Mouse (Mus musculus): ENCODE results near the gene Zfp524. TPM values are rescaled to one million over a fixed set of nuclear protein-coding genes. Genes with fewer than 3 reads are reported as not detected.
"Not testable (repeated sequence)": the region's sequence is repeated elsewhere in the genome, so short reads cannot be mapped to it uniquely, and the experiment has no call there.

Gene Zfp524
- polyA plus RNA-seq, 1 experiment from 2014 or later = 8.9 TPM

GRCm38 (mm10) chr7:5015118-5016001 is 1.1 kb downstream of the Zfp524 start, which contains the start of gene Gm44973:
Gene Gm44973, plus strand, starts transcription at chr7:5015496.
- H3K4me3 ChIP-seq (replicated peaks; ENCODE audit: low read length) = peak within 1 kb of the TSS; percentile 72
- ATAC-seq (ENCODE audit: low FRiP score) = peak; percentile 81
- peaks cover 11% of the 10 kb centered on the region for H3K4me1 ChIP-seq (replicated peaks; ENCODE audit: control insufficient read depth, insufficient read depth, low read length)
- H3K9ac ChIP-seq = peak within 1 kb of the TSS; percentile 81
- WGBS = under 1% methylated on average over 56 of the region's 76 CpGs
- no peaks in the 10 kb centered on the region for H3K27me3 ChIP-seq (ENCODE audit: control insufficient read depth, insufficient read depth, low read length)
- peak; percentile 88 for DNase-seq (ENCODE audit: low spot score)
- H3K9me3 ChIP-seq (ENCODE audit: control insufficient read depth, low read length) = no peaks in the 10 kb centered on the region
- H3K27ac ChIP-seq = peak within 1 kb of the TSS; percentile 98
- H3K36me3 ChIP-seq (replicated peaks; ENCODE audit: control insufficient read depth, insufficient read depth) = peaks cover 26% of the 10 kb centered on the region
- peak within 1 kb of the TSS; percentile 68 for H3K4me2 ChIP-seq (replicated peaks)

- Histone ChIP-seq H3K9ac (peak overlapping the region; percentile 69), H3K9me3 (ENCODE audit: control insufficient read depth, low read length) (no peaks in the 10 kb centered on the region), H3K36me3 (replicated peaks; ENCODE audit: control insufficient read depth, insufficient read depth) (peaks cover 19% of the 10 kb centered on the region), H3K4me1 (replicated peaks; ENCODE audit: control insufficient read depth, insufficient read depth, low read length) (peaks cover 13% of the 10 kb centered on the region), H3K4me2 (replicated peaks) (peak overlapping the region; percentile 68), H3K4me3 (replicated peaks; ENCODE audit: low read length) (peak overlapping the region; percentile 72), H3K27ac (peak overlapping the region; percentile 98), H3K27me3 (ENCODE audit: control insufficient read depth, insufficient read depth, low read length) (no peaks in the 10 kb centered on the region)
- ATAC-seq (ENCODE audit: low FRiP score) (no peak), DNase-seq (ENCODE audit: low spot score) (peak; percentile 40)
- 68% methylated on average over 3 of the region's 3 CpGs for WGBS
Observed at GRCm38 (mm10) chr7:5016057-5016456, 1.8 kb downstream of the Zfp524 start.

DNA sequence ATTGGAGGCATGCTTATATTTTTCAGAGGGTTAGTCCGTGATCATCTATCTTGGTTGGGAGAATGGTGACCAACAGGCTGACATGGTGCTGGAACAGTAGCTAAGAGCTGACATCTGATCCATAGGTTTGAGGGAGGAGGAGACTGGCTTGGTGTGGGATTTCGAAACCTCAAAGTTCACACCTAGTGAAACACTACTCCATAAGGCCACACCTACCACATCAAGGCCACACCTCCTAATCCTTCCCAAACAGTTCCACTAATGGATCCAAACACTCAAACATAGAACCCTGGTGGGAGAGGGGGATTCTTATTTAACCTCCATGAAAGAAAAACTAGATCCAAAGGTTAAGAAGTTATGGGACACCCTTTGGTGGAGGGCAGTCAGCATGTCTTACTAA is 2.7 kb downstream of the Zfp524 start:
- no peaks in the 10 kb centered on the region for H3K27me3 ChIP-seq (ENCODE audit: control insufficient read depth, insufficient read depth, low read length)
- H3K36me3 ChIP-seq (replicated peaks; ENCODE audit: control insufficient read depth, insufficient read depth) = peaks cover 15% of the 10 kb centered on the region
- H3K9ac ChIP-seq = no peak overlapping the region
- 99% methylated on average over 2 of the region's 2 CpGs for WGBS
- no peak overlapping the region for H3K27ac ChIP-seq
- H3K4me2 ChIP-seq (replicated peaks) = no peak overlapping the region
- peaks cover 20% of the 10 kb centered on the region for H3K4me1 ChIP-seq (replicated peaks; ENCODE audit: control insufficient read depth, insufficient read depth, low read length)
- no peak overlapping the region for H3K4me3 ChIP-seq (replicated peaks; ENCODE audit: low read length)
- ATAC-seq (ENCODE audit: low FRiP score) (no peak), DNase-seq (ENCODE audit: low spot score) (no peak)
- H3K9me3 ChIP-seq (ENCODE audit: control insufficient read depth, low read length) = no peaks in the 10 kb centered on the region

GRCm38 (mm10) chr7:5017352-5017751 is 3.1 kb downstream of the Zfp524 start:
- DNase-seq (ENCODE audit: low spot score) (no peak), ATAC-seq (ENCODE audit: low FRiP score) (no peak)
- Histone ChIP-seq H3K27me3 (ENCODE audit: control insufficient read depth, insufficient read depth, low read length) (no peaks in the 10 kb centered on the region), H3K27ac (no peak overlapping the region), H3K9me3 (ENCODE audit: control insufficient read depth, low read length) (no peaks in the 10 kb centered on the region), H3K4me2 (replicated peaks) (no peak overlapping the region), H3K4me3 (replicated peaks; ENCODE audit: low read length) (no peak overlapping the region), H3K9ac (no peak overlapping the region), H3K36me3 (replicated peaks; ENCODE audit: control insufficient read depth, insufficient read depth) (peaks cover 15% of the 10 kb centered on the region), H3K4me1 (replicated peaks; ENCODE audit: control insufficient read depth, insufficient read depth, low read length) (peaks cover 20% of the 10 kb centered on the region)
- WGBS = 90% methylated on average over 16 of the region's 16 CpGs

- Histone ChIP-seq H3K4me1 (replicated peaks; ENCODE audit: control insufficient read depth, insufficient read depth, low read length) (peaks cover 20% of the 10 kb centered on the region), H3K27ac (no peak overlapping the region), H3K9ac (no peak overlapping the region), H3K36me3 (replicated peaks; ENCODE audit: control insufficient read depth, insufficient read depth) (peaks cover 15% of the 10 kb centered on the region), H3K9me3 (ENCODE audit: control insufficient read depth, low read length) (no peaks in the 10 kb centered on the region), H3K4me2 (replicated peaks) (no peak overlapping the region), H3K27me3 (ENCODE audit: control insufficient read depth, insufficient read depth, low read length) (no peaks in the 10 kb centered on the region), H3K4me3 (replicated peaks; ENCODE audit: low read length) (no peak overlapping the region)
- DNase-seq (ENCODE audit: low spot score) = no peak
- ATAC-seq (ENCODE audit: low FRiP score) = no peak
- 96% methylated on average over 21 of the region's 21 CpGs for WGBS
Observed at GRCm38 (mm10) chr7:5017931-5018330, 3.7 kb downstream of the Zfp524 start.

DNA sequence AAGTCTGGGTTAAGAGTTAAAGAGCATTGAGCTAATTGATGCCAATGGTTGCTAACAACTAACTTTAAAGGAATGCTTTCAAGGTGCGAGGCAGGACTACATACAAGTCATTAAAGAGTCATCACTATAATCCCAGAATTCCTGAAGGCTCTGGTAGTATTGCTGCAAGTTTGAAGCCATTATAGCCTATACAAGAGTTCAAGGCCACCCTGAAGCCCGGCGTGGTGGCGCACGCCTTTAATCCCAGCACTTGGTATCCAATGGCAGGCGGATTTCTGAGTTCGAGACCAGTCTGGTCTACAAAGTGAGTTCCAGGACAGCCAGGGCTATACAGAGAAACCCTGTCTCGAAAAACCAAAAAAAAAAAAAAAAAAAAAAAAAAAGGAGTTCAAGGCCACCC is 5.4 kb downstream of the Zfp524 start:
- Histone ChIP-seq H3K4me2 (replicated peaks) (peak overlapping the region; percentile 66), H3K36me3 (replicated peaks; ENCODE audit: control insufficient read depth, insufficient read depth) (peaks cover 20% of the 10 kb centered on the region), H3K27ac (peak overlapping the region; percentile 86), H3K4me3 (replicated peaks; ENCODE audit: low read length) (peak overlapping the region; percentile 90), H3K9ac (0 out of 2 replicates have a peak overlapping the region, but pooled peaks have one; percentile 95), H3K4me1 (replicated peaks; ENCODE audit: control insufficient read depth, insufficient read depth, low read length) (peaks cover 20% of the 10 kb centered on the region)
- not testable (repeated sequence) for H3K9me3 ChIP-seq (ENCODE audit: control insufficient read depth, low read length); ATAC-seq (ENCODE audit: low FRiP score); H3K27me3 ChIP-seq (ENCODE audit: control insufficient read depth, insufficient read depth, low read length); DNase-seq (ENCODE audit: low spot score)
- 34% methylated on average over 8 of the region's 8 CpGs for WGBS

DNA sequence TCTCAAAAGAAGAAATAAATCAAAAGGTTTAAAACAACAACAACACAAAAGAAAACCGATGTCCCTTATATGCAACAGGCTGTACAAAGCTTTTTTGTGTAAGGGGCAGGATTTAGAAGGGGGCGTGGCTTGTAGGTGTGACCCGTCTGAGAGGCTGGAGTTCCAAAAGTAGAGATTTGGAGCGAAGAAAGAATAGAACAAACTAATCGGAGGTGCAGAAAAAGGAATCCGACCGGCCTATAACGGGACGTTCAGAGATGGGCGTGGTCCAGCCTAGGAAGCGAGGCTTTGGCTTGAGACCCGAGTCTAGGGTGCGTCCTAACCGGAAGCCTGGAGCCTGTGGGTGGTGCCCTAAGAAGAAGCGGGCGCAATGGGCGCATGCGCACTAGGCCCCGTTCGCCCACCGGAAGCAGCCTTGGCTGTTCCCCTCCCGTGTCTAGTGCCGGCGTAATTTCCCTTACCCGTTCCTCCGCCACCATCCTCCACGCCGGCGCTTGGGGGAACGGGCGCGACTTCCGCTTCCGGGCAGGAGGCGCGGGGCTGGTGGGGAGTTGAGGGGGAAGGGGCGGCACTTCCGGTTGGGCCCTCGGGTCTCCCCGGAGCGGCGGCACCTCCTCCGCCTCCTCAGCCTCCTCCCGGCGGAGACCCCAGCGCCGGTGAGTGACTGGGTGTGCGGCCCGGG is 5.9 kb downstream of the Zfp524 start, which contains the start of the genes Zfp865 and Ccdc106:
TSS of gene Zfp865 (plus strand) at position 377 of the 682 bp plus-strand sequence.
TSS of gene Ccdc106 (plus strand) at position 554 of the 682 bp plus-strand sequence.
- Histone ChIP-seq H3K36me3 (replicated peaks; ENCODE audit: control insufficient read depth, insufficient read depth) (peaks cover 20% of the 10 kb centered on the region), H3K9ac (peak within 1 kb of the TSS; percentile 95), H3K4me2 (replicated peaks) (peak within 1 kb of the TSS; percentile 66), H3K4me1 (replicated peaks; ENCODE audit: control insufficient read depth, insufficient read depth, low read length) (peaks cover 20% of the 10 kb centered on the region), H3K9me3 (ENCODE audit: control insufficient read depth, low read length) (no peaks in the 10 kb centered on the region), H3K27me3 (ENCODE audit: control insufficient read depth, insufficient read depth, low read length) (no peaks in the 10 kb centered on the region), H3K4me3 (replicated peaks; ENCODE audit: low read length) (peak within 1 kb of the TSS; percentile 90), H3K27ac (peak within 1 kb of the TSS; percentile 86)
- WGBS = under 1% methylated on average over 49 of the region's 49 CpGs
- DNase-seq (ENCODE audit: low spot score) = peak; percentile 99
- ATAC-seq (ENCODE audit: low FRiP score) = peak; percentile 92

DNA sequence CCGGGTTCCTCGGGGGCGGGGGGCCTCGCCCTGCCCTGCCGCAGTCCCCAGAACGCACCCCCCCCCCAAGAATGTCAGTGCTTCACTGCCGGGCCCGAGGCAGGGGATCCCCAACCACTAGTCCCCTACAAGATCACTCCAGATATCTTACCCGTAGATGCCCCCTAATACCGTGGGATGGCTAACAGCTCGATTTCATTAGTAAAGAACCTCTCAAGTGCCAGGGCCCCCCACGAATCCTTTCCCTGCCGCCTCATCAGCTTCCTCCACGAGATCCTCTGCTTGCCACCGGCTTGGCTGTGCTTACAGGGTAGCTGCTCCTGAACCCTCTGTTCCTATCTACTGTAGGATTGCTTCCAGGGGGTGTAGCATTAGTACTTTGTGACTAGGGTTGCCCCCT is 6.5 kb downstream of the Zfp524 start:
- under 1% methylated on average over 15 of the region's 15 CpGs for WGBS
- H3K4me2 ChIP-seq (replicated peaks) = peak overlapping the region; percentile 66
- DNase-seq (ENCODE audit: low spot score) = no peak
- H3K36me3 ChIP-seq (replicated peaks; ENCODE audit: control insufficient read depth, insufficient read depth) = peaks cover 20% of the 10 kb centered on the region
- H3K9ac ChIP-seq = peak overlapping the region; percentile 95
- H3K4me1 ChIP-seq (replicated peaks; ENCODE audit: control insufficient read depth, insufficient read depth, low read length) = peaks cover 20% of the 10 kb centered on the region
- H3K27me3 ChIP-seq (ENCODE audit: control insufficient read depth, insufficient read depth, low read length) = no peaks in the 10 kb centered on the region
- H3K9me3 ChIP-seq (ENCODE audit: control insufficient read depth, low read length) = no peaks in the 10 kb centered on the region
- peak overlapping the region; percentile 86 for H3K27ac ChIP-seq
- H3K4me3 ChIP-seq (replicated peaks; ENCODE audit: low read length) = peak overlapping the region; percentile 90
- ATAC-seq (ENCODE audit: low FRiP score) = peak; percentile 49; the same call in 1 of the 2 replicates

GRCm38 (mm10) chr7:5021197-5021596 is 7.0 kb downstream of the Zfp524 start:
- no peak for ATAC-seq (ENCODE audit: low FRiP score)

More at GRCm38 (mm10) chr7:5021197-5021596, 7.0 kb downstream of the Zfp524 start:
- Histone ChIP-seq H3K4me2 (replicated peaks) (peak overlapping the region; percentile 66), H3K4me1 (replicated peaks; ENCODE audit: control insufficient read depth, insufficient read depth, low read length) (peaks cover 15% of the 10 kb centered on the region), H3K9ac (peak overlapping the region; percentile 95), H3K4me3 (replicated peaks; ENCODE audit: low read length) (peak overlapping the region; percentile 90), H3K27me3 (ENCODE audit: control insufficient read depth, insufficient read depth, low read length) (no peaks in the 10 kb centered on the region), H3K36me3 (replicated peaks; ENCODE audit: control insufficient read depth, insufficient read depth) (peaks cover 20% of the 10 kb centered on the region), H3K27ac (peak overlapping the region; percentile 86), H3K9me3 (ENCODE audit: control insufficient read depth, low read length) (no peaks in the 10 kb centered on the region)
- DNase-seq (ENCODE audit: low spot score) = no peak
- 54% methylated on average over 5 of the region's 5 CpGs for WGBS
